14 mouse cellular contexts compared by ENCODE assay signal in the genomic region with DNA sequence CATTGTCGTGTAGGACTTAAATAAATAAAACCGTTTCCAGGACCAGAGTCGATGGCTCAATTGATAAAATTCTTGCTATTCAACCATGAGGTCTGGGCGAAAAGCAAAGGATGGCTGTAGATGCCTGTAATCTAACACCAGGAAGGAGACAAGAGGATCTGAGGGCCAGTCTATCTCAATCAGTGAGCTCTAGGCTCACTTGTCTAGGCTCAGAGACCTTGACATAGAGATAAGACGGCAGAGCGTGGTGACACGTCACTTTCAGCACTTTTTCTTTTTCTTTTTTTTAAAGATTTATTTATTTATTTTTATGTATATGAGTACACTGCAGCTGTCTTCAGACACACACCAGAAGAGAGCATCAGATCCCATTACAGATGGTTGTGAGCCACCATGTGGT.
"Had no signal": no experiment of that assay in that cellular context is flagged by ENCODE, and none has a peak within 500 bp of the region (broad histone marks: within the 10 kb centered on the region; RNA-seq: fewer than 3 reads in every experiment).

No protein-coding gene starts in this region.

- H3K36me3 ChIP-seq: heart, embryonic 12.5 days; heart, embryonic 13.5 days; heart, embryonic 15.5 days; hindbrain, embryonic 10.5 days; hindbrain, embryonic 12.5 days; hindbrain, embryonic 13.5 days; hindbrain, embryonic 15.5 days; intestine, embryonic 15.5 days; kidney, embryonic 15.5 days had no signal

- H3K9me3 ChIP-seq: heart, embryonic 12.5 days; heart, embryonic 13.5 days; heart, embryonic 15.5 days; hindbrain, embryonic 10.5 days; hindbrain, embryonic 12.5 days; hindbrain, embryonic 13.5 days; hindbrain, embryonic 15.5 days; intestine, embryonic 15.5 days; kidney, embryonic 15.5 days had no signal

- H3K9ac ChIP-seq: heart, embryonic 12.5 days; heart, embryonic 13.5 days; heart, embryonic 15.5 days; hindbrain, embryonic 12.5 days; hindbrain, embryonic 13.5 days; hindbrain, embryonic 14.5 days; hindbrain, embryonic 15.5 days; intestine, embryonic 15.5 days; kidney, embryonic 15.5 days had no signal

- H3K4me3 ChIP-seq: heart, embryonic 12.5 days; heart, embryonic 13.5 days; heart, embryonic 15.5 days; hindbrain, embryonic 10.5 days; hindbrain, embryonic 12.5 days; hindbrain, embryonic 13.5 days; hindbrain, embryonic 15.5 days; intestine, embryonic 15.5 days; kidney, embryonic 15.5 days; layer of hippocampus, adult 2 months; left cerebral cortex, adult 2 months had no signal

- H3K27ac ChIP-seq: heart, embryonic 13.5 days; heart, embryonic 15.5 days; hindbrain, embryonic 10.5 days; hindbrain, embryonic 12.5 days; hindbrain, embryonic 13.5 days; hindbrain, embryonic 14.5 days; hindbrain, embryonic 15.5 days; hindbrain, postnatal 0 days; intestine, embryonic 15.5 days; kidney, embryonic 15.5 days; kidney, postnatal 0 days; layer of hippocampus, adult 2 months; left cerebral cortex, adult 2 months had no signal
